Mouse (Mus musculus): ENCODE results near the gene Gm10668. TPM values are rescaled to one million over a fixed set of nuclear protein-coding genes. Genes with fewer than 3 reads are reported as not detected.
"Not testable (repeated sequence)": the region's sequence is repeated elsewhere in the genome, so short reads cannot be mapped to it uniquely, and the experiment has no call there.

Gene Gm10668
- not detected for total RNA-seq (2021)
- long read RNA-seq, experiment 1 = 0 reads
- long read RNA-seq, experiment 2 = 0 reads

DNA sequence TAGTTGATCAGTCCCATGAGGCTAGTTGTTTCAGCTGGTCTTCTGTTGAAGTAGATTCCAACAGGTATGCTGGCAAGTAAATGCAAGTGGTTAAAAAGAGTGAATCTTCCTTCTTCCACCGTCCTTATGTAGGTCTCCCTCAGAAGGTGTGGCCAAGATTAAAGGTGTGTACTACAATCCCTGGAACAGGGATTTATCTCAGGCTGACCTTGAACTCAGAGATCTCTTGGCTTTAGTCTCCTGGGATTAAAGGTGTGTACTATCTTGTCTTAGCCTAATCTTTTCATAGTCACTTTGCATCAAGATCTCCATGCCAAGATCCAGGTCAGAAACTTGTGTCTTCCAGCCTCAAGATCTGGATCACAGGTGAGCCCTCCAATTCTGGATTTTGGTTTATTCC is at the start of gene Gm10668:
TSS of gene Gm10668 (minus strand) at position 101 of the 400 bp plus-strand sequence.
- not testable (repeated sequence) for DNase-seq

DNA sequence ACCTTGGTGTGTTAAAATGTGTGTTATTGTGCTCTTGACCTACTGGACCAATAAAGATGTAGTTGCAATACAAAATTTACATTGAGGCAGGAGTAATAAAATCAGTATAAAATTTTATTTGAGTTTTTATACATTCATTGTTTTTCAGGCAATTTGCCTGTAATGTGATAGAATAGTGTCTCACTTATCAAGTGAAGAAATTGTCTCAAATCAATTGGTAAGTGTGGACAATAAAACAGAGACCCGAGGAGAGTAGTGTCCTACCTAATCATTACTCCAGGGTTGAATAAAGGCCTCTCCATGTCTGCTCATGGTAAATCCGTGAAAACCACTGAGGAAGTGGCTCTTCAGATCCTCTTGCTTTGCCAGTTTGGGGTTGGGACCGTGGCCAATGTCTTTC is 40.5 kb upstream of the Gm10668 start, which contains the start of gene Vmn1r112:
TSS of gene Vmn1r112 (plus strand) at position 301 of the 400 bp plus-strand sequence.
- DNase-seq = not testable (repeated sequence)

DNA sequence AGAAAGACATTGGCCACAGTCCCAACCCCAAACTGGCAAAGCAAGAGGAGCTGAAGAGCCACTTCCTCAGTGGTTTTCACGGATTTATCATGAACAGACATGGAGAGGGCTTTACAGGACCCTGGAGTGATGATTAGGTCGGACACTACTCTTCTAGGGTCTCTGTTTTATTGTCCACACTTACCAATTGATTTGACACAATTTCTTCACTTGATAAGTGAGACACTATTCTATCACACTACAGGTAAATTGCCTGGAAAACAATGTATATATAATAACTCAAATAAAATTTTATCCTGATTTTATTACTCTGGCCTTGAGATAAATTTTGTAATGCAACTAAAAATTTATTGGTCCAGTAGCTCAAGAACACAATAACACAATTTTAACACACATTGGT is 27.3 kb downstream of the Gm10668 start, which contains the start of gene Vmn1r111:
TSS of gene Vmn1r111 (minus strand) at position 101 of the 400 bp plus-strand sequence.
- not testable (repeated sequence) for DNase-seq

Other genes with a start within 250 kb of the Gm10668 start
- gene Vmn1r103, start 220.1 kb downstream of the Gm10668 start, total RNA-seq (2021) = not detected
- gene Vmn1r104, start 196.8 kb downstream of the Gm10668 start, total RNA-seq (2021) = not detected
- gene Gm5726, start 184.9 kb downstream of the Gm10668 start, total RNA-seq (2021) = not detected
- gene Gm4141, start 154.4 kb downstream of the Gm10668 start, total RNA-seq (2021) = not detected
- not detected for gene Gm4513, start 131.6 kb downstream of the Gm10668 start, total RNA-seq (2021)
- not detected for gene Vmn1r107, start 61.7 kb downstream of the Gm10668 start, total RNA-seq (2021)
- gene Vmn1r111, start 27.4 kb downstream of the Gm10668 start, total RNA-seq (2021) = not detected
- gene Vmn1r112, start 40.6 kb upstream of the Gm10668 start, total RNA-seq (2021) = not detected
- gene Vmn1r113, start 56.7 kb upstream of the Gm10668 start, total RNA-seq (2021) = not detected
- gene Vmn1r114, start 81.6 kb upstream of the Gm10668 start, total RNA-seq (2021) = not detected
- not detected for gene Vmn1r115, start 114.4 kb upstream of the Gm10668 start, total RNA-seq (2021)
- gene Vmn1r116, start 141.6 kb upstream of the Gm10668 start, total RNA-seq (2021) = not detected
- not detected for gene Vmn1r117, start 153.5 kb upstream of the Gm10668 start, total RNA-seq (2021)
- not detected for gene Vmn1r118, start 181.7 kb upstream of the Gm10668 start, total RNA-seq (2021)

All from heart, adult 18-20 months (tissue).